Mouse (Mus musculus) testis, postnatal 14 days (tissue): ENCODE data around the gene Arhgap10.

Experiments
- DNase-seq: peaks from one replicate; pipeline ENCODE4 v3.0.0; 2021; ENCODE audit warnings: low spot score

Gene Arhgap10

GRCm38 (mm10) chr8:77516845-77517244, 908 bp downstream of the Arhgap10 start:
- no peak for DNase-seq

DNA sequence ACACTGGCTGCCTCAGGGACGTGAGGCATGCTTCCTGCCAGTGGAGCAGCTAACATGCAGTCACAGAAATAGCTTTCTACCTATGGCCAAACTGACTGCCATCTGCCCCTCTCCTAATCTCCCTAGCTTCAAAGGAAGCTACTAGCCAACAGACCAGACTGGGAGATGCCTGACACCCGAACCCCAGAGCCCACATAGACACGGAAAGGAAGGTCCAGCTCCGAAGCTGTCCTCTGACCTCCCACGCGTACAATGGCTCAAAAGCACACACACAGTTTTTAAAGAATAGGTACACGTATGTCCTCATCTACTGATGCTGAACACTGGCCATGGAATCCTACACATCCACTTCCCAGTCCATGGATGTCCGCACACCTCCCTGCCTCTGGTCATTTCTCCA, 2.0 kb downstream of the Arhgap10 start:
- no peak for DNase-seq

DNA sequence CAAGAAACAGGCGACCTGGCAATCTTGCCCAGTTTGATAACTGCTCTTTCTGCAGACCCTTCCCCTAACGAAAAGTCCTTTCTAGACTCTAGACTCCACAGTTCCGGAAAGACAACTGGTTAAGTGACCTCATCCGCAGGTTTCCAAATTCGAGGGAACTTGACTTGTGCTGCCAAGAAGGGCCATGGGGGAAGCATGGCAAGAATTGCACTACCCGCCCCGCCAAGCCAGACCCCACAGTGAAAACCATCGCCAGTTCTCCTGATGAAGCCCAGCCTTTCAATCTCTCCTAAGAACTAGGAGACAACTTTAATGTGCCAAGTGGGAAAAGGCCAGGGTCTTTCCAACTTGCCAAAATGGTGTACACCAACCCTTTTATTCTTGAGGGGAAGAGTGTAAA, 2.6 kb downstream of the Arhgap10 start:
- no peak for DNase-seq

DNA sequence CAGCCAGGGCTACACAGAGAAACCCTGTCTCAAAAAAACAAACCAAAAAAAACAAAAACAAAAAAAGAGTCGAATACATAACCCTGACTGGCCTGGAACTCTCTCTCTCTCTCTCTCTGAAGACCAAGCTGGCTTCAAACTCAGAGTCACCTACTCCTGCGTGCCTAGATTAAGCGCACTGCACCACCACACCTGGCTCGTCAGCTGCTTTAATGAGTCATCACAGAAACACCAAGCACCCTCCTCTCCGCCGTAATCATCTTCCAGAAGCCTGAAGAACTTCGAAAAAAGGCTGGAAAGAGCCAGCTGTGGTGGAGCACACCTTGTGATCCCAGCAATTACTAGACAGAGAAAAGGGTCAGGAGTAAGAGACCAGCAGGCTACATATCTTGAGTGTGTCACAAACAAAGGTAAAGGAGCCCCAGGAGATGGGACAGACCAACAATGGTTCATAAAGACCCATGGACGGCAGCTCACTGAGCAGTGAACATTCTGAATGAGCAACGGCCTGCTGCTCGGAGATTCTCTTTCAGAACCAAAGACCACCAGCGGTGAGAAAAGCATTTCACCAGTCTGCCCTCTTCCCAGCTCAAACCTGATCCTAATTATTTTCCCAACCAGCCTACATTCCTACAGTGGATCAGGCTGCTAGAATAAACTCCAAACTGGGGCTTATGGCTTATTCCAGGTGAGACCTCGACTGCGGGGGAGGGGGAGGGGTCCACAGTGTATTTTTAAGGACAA, 5.8 kb downstream of the Arhgap10 start:
- no peak for DNase-seq

DNA sequence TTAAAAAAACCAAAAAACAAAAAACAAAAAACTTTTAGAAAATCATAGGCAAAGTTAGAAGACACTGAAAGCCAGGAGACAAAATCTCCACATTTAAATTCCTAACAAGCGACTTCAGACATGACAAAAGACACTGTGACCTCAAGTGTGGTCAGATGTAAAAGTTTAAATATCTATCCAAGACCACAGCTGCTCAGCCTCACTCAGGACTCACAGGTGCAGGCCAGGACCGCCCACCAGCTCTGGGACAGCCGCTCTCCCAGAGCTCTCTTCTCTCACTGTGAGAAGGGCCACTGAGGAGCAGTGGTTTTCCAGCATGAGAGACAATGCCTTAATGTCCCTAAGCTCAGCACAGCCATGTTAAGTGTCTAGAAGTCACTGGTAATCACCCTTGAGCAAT, 7.3 kb downstream of the Arhgap10 start:
- no peak for DNase-seq

DNA sequence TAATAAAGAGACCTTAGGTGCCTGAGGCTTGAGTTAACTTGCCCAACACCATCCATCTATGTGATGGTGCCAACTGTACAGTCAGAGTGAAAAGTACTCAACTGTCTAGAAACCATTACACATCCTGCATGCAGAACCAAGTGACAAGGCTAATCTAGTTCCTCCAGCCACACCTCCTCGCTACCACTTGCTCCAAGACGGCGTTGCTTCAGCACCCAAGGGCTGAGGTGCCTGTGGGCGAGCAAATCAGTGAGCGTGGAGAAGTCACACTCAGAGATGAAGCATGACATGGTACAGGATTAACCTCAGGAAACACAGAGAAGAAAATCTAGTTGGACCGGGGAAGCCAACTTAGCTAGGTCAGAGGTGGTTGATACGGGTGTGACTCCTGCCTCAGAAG, 8.7 kb downstream of the Arhgap10 start:
- no peak for DNase-seq

GRCm38 (mm10) chr8:77507510-77508035, 10.2 kb downstream of the Arhgap10 start:
- no peak for DNase-seq

DNA sequence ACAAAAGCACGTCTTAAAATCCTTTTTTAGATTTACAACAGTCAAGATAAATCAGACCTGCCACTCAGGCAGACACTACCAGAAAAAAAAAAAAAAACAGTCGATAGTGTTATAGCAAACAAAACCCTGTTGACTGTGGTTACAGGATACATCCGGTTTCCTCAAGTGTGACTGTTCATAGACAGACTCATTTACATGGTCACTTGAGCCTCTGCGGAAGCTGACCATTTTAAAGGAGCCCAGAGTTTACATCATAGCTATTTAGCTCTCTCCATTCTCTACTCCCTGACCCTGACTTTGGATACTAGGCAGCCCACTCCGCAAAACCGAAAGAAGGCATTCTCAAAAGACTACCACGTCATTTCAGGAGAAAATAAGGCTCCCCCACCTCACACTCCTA, 11.2 kb downstream of the Arhgap10 start:
- no peak for DNase-seq

DNA sequence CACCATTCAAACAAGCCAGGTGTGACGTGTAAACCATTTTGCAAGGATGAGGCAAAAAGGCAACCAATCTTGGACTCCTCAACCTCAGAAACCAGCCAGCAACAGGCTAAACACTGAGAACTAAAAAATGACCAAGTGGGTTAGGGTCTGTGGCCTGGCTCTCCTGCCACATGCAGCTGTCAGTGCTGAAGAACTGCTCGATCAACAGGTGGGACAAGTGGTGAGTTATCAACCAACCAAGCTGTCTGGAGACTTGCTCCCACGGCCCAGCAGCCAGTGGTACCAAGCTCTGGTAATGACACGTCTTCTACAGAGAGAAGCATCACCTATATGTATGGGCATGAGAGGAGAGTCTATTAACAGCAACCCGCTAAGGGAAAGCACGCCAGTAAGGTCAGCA, 15.2 kb downstream of the Arhgap10 start:
- no peak for DNase-seq

DNA sequence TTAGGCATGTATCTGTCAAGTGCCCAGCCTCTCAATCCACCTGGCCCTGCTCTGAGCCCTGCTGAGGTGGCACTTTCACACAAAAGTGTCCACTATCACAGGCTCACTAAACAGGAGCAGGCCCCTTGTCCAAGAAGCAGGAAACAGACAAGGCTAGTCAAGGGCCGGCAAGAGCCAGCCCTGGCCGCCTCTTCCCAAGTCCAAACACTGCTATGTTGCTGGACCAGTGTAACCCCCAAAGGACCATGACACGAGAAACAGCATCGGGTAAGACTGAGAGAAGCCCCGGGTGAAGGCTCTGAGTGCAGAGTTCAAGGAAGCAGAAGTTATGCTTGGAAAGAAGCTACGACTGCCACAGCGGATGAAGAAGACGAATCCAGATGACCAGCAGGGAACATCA, 16.6 kb downstream of the Arhgap10 start:
- no peak for DNase-seq

GRCm38 (mm10) chr8:77500264-77500663, 17.5 kb downstream of the Arhgap10 start:
- no peak for DNase-seq

- no peak for DNase-seq
Measured at GRCm38 (mm10) chr8:77497442-77497841, 20.3 kb downstream of the Arhgap10 start.

GRCm38 (mm10) chr8:77496253-77496652, 21.5 kb downstream of the Arhgap10 start:
- DNase-seq = no peak

DNA sequence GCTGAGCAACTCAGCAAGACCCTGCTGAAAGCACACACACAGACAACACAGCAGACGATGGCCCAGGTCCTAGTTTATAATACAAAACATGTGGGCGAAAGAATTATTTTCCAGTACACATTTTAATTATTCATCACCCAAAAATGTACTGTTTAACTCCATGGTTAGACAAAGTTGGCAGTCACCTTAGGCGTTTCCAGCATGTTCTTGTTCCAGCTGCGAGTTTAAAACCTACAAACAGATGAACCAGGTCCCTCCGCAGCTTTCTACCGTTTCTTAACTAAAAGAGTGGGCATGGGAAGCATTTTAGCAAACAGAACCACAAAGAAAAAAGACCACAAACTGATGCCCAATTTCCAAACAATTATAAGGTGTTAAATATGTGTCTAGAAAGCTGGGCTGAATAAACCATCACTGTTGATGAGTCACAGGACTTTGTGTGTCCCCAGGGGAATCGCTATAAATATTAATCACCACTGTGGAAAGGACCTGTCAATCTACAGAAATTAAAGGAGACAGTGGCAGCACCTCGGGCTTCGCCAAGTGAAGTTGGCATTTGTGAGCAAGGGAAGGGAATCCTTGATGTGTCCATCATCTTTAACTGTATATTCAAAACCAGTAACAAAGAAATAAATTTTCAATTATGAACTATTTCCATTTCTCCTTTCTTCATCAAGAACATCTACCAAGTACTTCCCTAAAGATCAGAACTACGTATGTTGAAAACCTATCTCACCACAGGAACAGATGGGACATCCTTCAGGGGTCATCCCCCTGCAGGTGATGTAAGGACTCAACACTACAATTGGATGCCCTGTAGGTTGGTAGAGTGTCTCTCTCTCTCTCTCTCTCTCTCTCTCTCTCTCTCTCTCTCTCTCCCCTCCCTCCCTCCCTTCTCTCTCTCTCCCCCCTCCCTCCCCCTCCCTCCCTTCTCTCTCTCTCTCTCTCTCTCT, 23.1 kb downstream of the Arhgap10 start:
- no peak for DNase-seq

GRCm38 (mm10) chr8:77492356-77493058, 25.2 kb downstream of the Arhgap10 start:
- DNase-seq = no peak

GRCm38 (mm10) chr8:77491231-77491923, 26.4 kb downstream of the Arhgap10 start:
- DNase-seq = no peak

- DNase-seq = peak; percentile 26
Measured at GRCm38 (mm10) chr8:77490095-77490781, 27.5 kb downstream of the Arhgap10 start.

DNA sequence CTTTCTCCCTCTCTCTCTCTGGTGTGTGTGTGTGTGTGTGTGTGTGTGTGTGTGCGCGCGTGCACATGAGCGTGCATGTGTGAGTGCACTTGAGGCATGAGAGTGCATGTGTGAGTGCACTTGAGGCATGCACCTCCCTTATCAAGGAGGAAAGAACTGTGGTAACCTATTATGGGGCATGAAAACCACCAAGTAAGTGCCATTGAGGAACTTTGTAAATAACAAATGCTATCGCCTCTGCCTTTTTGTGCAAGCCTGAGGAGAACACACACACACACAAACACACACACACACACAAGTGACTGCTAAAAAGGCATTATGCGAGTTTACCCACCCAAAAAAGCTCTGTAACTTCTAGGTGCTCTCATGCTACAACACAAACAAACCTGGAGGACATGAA, 28.5 kb downstream of the Arhgap10 start:
- DNase-seq = no peak

DNA sequence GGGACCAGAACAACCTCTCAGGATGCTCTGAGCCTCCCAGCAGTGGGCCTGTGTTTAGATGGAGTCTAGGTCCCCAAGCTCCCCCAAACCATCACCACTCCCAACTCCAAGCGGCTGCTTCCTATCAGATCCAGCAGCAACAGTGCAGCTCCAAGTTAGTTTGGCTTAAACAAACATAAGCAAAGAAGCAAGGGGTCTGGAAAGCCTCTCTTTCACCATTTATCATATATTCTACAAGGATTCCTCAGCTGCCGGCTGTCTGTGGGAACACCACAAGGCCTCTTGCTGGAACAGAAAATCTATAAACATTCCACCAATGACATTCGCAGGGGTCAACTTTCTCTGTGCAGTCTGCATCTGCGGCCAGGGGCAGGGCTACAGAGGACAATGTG, 29.5 kb downstream of the Arhgap10 start:
- DNase-seq = no peak

DNA sequence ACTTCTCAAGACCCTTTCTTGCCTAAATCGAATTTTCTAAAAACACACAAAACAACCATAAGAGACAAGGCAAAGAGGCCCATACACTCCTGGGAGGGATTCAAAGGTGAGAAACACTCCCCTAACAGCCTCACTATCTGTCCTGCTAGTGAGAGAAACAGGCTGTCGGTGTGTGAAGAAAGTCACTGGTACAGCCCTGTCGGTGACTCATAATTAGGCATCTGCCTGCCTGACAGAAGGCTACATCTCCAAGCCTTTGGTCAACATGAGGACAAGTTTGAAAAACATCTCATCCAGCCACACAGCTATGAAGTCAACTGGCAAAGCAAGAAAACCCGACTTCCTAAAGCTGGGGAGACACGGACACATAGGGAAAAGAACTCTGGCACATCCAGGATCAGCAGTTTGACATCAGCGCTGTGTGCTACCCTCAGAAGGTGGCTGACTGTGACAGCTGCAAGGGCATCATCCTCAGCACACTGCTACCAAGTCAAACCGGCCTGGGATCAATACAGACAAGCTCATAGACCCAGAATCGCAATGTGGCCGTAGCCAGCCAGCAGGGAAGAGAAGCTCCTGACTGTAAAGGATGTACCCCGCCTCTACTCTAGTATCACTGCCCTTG, 30.1 kb downstream of the Arhgap10 start:
- DNase-seq = no peak

DNA sequence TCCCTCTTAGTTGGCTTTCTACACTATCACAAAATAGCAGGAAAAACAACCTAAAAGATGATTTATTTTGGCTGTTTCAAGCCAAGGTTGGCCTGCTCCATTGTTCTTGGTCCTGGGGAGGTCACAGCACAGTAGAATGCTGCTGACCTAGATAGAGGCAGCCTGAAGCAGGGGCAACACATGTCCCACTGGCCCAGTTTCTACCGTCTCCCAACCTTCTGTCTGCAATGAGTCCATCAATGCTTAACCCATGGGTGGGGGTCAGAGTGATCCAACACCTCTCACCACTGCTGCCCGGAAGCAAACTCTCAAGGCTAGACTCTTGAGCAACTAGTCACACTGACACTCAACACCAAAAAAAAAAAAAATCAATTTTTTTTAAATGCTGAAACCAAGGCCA, 31.0 kb downstream of the Arhgap10 start:
- DNase-seq = no peak
